Mouse (Mus musculus): Measurements from ENCODE around the gene Uchl3. TPM values are rescaled to one million over a fixed set of nuclear protein-coding genes. Genes with fewer than 3 reads are reported as not detected.
A peak's percentile ranks its signal among the peaks of the same experiment; 100 is the strongest.

Gene Uchl3
- total RNA-seq, 1 experiment = 64.2 TPM

DNA sequence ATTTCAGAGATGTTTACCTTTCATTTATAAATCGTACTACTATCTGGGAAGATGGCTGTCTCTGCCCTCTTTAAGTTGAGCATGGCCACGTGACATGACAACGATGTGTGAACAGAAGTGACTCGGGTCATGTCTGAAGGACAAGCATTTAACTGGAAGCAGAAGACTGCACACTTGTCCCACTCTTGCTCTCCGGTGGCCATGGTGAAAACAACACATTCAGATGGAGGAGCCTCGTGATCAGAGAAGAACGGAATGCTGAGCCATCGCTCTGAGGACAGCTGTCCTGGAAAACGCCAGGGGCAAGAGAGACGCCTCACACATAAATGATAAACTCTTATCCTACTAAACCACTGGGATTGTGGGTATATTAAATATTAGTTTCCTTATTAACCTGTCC is 43.1 kb upstream of the Uchl3 start:
- Histone ChIP-seq H3K9me3 (ENCODE audit: control insufficient read depth, insufficient read depth, low read depth, low read length) (no peaks in the 10 kb centered on the region), H3K4me1 (ENCODE audit: control insufficient read depth in 2 of 2, insufficient read depth in 2 of 2, low read length in 2 of 2, poor library complexity in 1 of 2) (0 out of 4 replicates have a peak, but pooled peaks cover 0 to 4% of the 10 kb centered on the region in 2 experiments), H3K27ac (ENCODE audit: insufficient read depth, low read depth, low read length, poor library complexity, severe bottlenecking) (no peak overlapping the region), H3K4me3 (ENCODE audit: insufficient read depth in 1 of 2, low read depth in 1 of 2, low read length in 2 of 2, poor library complexity in 1 of 2, severe bottlenecking in 1 of 2) (no peak overlapping the region), H3K9ac (ENCODE audit: insufficient read depth, low read depth, low read length, poor library complexity, severe bottlenecking) (no peak overlapping the region), H3K36me3 (ENCODE audit: control insufficient read depth, insufficient read depth, low read length, poor library complexity, severe bottlenecking) (no peaks in the 10 kb centered on the region)
- in situ Hi-C loops (cut with MboI; ENCODE audit: low sequenced_read_pairs in 2 of 2, unreplicated experiment in 2 of 2) = no loop called here
- no peak for TF ChIP-seq MAFK (IDR thresholded peaks at IDR 0.05; ENCODE audit: insufficient read depth, low read depth, low read length)
- no peak for TF ChIP-seq ZC3H11A (IDR thresholded peaks at IDR 0.05; ENCODE audit: borderline replicate concordance, low read depth, low read length)
- TF ChIP-seq CHD2 (IDR thresholded peaks at IDR 0.05; ENCODE audit: low read depth, low read length) = no peak
- TF ChIP-seq HCFC1 (IDR thresholded peaks at IDR 0.05; ENCODE audit: borderline replicate concordance, insufficient read depth, low read length) = no peak
- TF ChIP-seq ZNF384 (IDR thresholded peaks at IDR 0.05; ENCODE audit: low read depth, low read length) = no peak
- DNase-seq (ENCODE audit: low read depth, low spot score) = no peak

- in situ Hi-C loops (cut with MboI; ENCODE audit: low sequenced_read_pairs in 2 of 2, unreplicated experiment in 2 of 2) = no loop called here
- Histone ChIP-seq H3K4me1 (ENCODE audit: control insufficient read depth in 2 of 2, insufficient read depth in 2 of 2, low read length in 2 of 2, poor library complexity in 1 of 2) (0 out of 4 replicates have a peak, but pooled peaks cover 0 to 4% of the 10 kb centered on the region in 2 experiments), H3K9ac (ENCODE audit: insufficient read depth, low read depth, low read length, poor library complexity, severe bottlenecking) (no peak overlapping the region), H3K9me3 (ENCODE audit: control insufficient read depth, insufficient read depth, low read depth, low read length) (no peaks in the 10 kb centered on the region), H3K27ac (ENCODE audit: insufficient read depth, low read depth, low read length, poor library complexity, severe bottlenecking) (no peak overlapping the region), H3K36me3 (ENCODE audit: control insufficient read depth, insufficient read depth, low read length, poor library complexity, severe bottlenecking) (no peaks in the 10 kb centered on the region), H3K4me3 (ENCODE audit: insufficient read depth in 1 of 2, low read depth in 1 of 2, low read length in 2 of 2, poor library complexity in 1 of 2, severe bottlenecking in 1 of 2) (no peak overlapping the region)
- no peak for DNase-seq (ENCODE audit: low read depth, low spot score)
- TF ChIP-seq MAFK (IDR thresholded peaks at IDR 0.05; ENCODE audit: insufficient read depth, low read depth, low read length) = peak; percentile 80
- TF ChIP-seq ZNF384 (IDR thresholded peaks at IDR 0.05; ENCODE audit: low read depth, low read length) = no peak
- no peak for TF ChIP-seq HCFC1 (IDR thresholded peaks at IDR 0.05; ENCODE audit: borderline replicate concordance, insufficient read depth, low read length)
- no peak for TF ChIP-seq CHD2 (IDR thresholded peaks at IDR 0.05; ENCODE audit: low read depth, low read length)
- no peak for TF ChIP-seq ZC3H11A (IDR thresholded peaks at IDR 0.05; ENCODE audit: borderline replicate concordance, low read depth, low read length)
Measured at GRCm38 (mm10) chr14:101613206-101613605, 40.6 kb upstream of the Uchl3 start.

- H3K27ac ChIP-seq (ENCODE audit: insufficient read depth, low read depth, low read length, poor library complexity, severe bottlenecking) = no peak overlapping the region
- no peaks in the 10 kb centered on the region for H3K9me3 ChIP-seq (ENCODE audit: control insufficient read depth, insufficient read depth, low read depth, low read length)
- H3K9ac ChIP-seq (ENCODE audit: insufficient read depth, low read depth, low read length, poor library complexity, severe bottlenecking) = no peak overlapping the region
- no peak overlapping the region for H3K4me3 ChIP-seq (ENCODE audit: insufficient read depth in 1 of 2, low read depth in 1 of 2, low read length in 2 of 2, poor library complexity in 1 of 2, severe bottlenecking in 1 of 2)
- H3K36me3 ChIP-seq (ENCODE audit: control insufficient read depth, insufficient read depth, low read length, poor library complexity, severe bottlenecking) = no peaks in the 10 kb centered on the region
- TF ChIP-seq HCFC1 (IDR thresholded peaks at IDR 0.05; ENCODE audit: borderline replicate concordance, insufficient read depth, low read length) (no peak), ZC3H11A (IDR thresholded peaks at IDR 0.05; ENCODE audit: borderline replicate concordance, low read depth, low read length) (no peak), ZNF384 (IDR thresholded peaks at IDR 0.05; ENCODE audit: low read depth, low read length) (no peak), CHD2 (IDR thresholded peaks at IDR 0.05; ENCODE audit: low read depth, low read length) (no peak)
- DNase-seq (ENCODE audit: low read depth, low spot score) = no peak
- 0 out of 4 replicates have a peak, but pooled peaks cover 0 to 4% of the 10 kb centered on the region in 2 experiments for H3K4me1 ChIP-seq (ENCODE audit: control insufficient read depth in 2 of 2, insufficient read depth in 2 of 2, low read length in 2 of 2, poor library complexity in 1 of 2)
- in situ Hi-C loops (cut with MboI; ENCODE audit: low sequenced_read_pairs in 2 of 2, unreplicated experiment in 2 of 2) = no loop called here
Measured at GRCm38 (mm10) chr14:101616178-101616577, 37.6 kb upstream of the Uchl3 start.

DNA sequence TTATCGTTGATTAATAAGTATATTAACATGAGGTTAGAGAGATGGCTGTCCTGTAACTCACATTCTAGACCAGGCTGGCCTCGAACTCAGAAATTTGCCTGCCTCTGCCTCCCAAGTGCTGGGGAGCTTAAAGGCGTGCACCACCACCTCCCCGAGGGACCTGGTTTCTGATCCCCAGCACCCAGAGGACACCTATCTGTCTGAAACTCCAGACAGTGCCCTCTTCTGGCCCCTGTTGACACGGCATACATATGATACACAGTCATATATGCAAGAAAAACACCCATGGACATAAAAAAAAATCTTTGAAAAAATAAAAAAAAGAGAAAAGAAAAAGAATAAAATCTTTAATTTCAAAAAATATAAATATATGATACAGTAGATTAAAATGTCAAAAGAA is 36.1 kb upstream of the Uchl3 start:
- Histone ChIP-seq H3K27ac (ENCODE audit: insufficient read depth, low read depth, low read length, poor library complexity, severe bottlenecking) (no peak overlapping the region), H3K4me3 (ENCODE audit: insufficient read depth in 1 of 2, low read depth in 1 of 2, low read length in 2 of 2, poor library complexity in 1 of 2, severe bottlenecking in 1 of 2) (no peak overlapping the region), H3K9me3 (ENCODE audit: control insufficient read depth, insufficient read depth, low read depth, low read length) (no peaks in the 10 kb centered on the region), H3K4me1 (ENCODE audit: control insufficient read depth in 2 of 2, insufficient read depth in 2 of 2, low read length in 2 of 2, poor library complexity in 1 of 2) (0 out of 4 replicates have a peak, but pooled peaks cover 0 to 4% of the 10 kb centered on the region in 2 experiments), H3K36me3 (ENCODE audit: control insufficient read depth, insufficient read depth, low read length, poor library complexity, severe bottlenecking) (no peaks in the 10 kb centered on the region), H3K9ac (ENCODE audit: insufficient read depth, low read depth, low read length, poor library complexity, severe bottlenecking) (no peak overlapping the region)
- no peak for DNase-seq (ENCODE audit: low read depth, low spot score)
- TF ChIP-seq ZNF384 (IDR thresholded peaks at IDR 0.05; ENCODE audit: low read depth, low read length) (no peak), CHD2 (IDR thresholded peaks at IDR 0.05; ENCODE audit: low read depth, low read length) (no peak), HCFC1 (IDR thresholded peaks at IDR 0.05; ENCODE audit: borderline replicate concordance, insufficient read depth, low read length) (no peak), MAFK (IDR thresholded peaks at IDR 0.05; ENCODE audit: insufficient read depth, low read depth, low read length) (no peak), ZC3H11A (IDR thresholded peaks at IDR 0.05; ENCODE audit: borderline replicate concordance, low read depth, low read length) (no peak)
- in situ Hi-C loops (cut with MboI; ENCODE audit: low sequenced_read_pairs in 2 of 2, unreplicated experiment in 2 of 2) = no loop called here

- TF ChIP-seq CHD2 (IDR thresholded peaks at IDR 0.05; ENCODE audit: low read depth, low read length) = no peak
- peak; percentile 72 for TF ChIP-seq ZNF384 (IDR thresholded peaks at IDR 0.05; ENCODE audit: low read depth, low read length)
- H3K36me3 ChIP-seq (ENCODE audit: control insufficient read depth, insufficient read depth, low read length, poor library complexity, severe bottlenecking) = 0 out of 2 replicates have a peak, but pooled peaks cover 2% of the 10 kb centered on the region
- no peak overlapping the region for H3K27ac ChIP-seq (ENCODE audit: insufficient read depth, low read depth, low read length, poor library complexity, severe bottlenecking)
- H3K9ac ChIP-seq (ENCODE audit: insufficient read depth, low read depth, low read length, poor library complexity, severe bottlenecking) = no peak overlapping the region
- H3K9me3 ChIP-seq (ENCODE audit: control insufficient read depth, insufficient read depth, low read depth, low read length) = no peaks in the 10 kb centered on the region
- H3K4me1 ChIP-seq (ENCODE audit: control insufficient read depth in 2 of 2, insufficient read depth in 2 of 2, low read length in 2 of 2, poor library complexity in 1 of 2) = no peaks in the 10 kb centered on the region
- no peak overlapping the region for H3K4me3 ChIP-seq (ENCODE audit: insufficient read depth in 1 of 2, low read depth in 1 of 2, low read length in 2 of 2, poor library complexity in 1 of 2, severe bottlenecking in 1 of 2)
- DNase-seq (ENCODE audit: low read depth, low spot score) = no peak
- in situ Hi-C loops (cut with MboI; ENCODE audit: low sequenced_read_pairs in 2 of 2, unreplicated experiment in 2 of 2) = no loop called here
Measured at GRCm38 (mm10) chr14:101630548-101630947, 23.2 kb upstream of the Uchl3 start.
